Mouse (Mus musculus) C2C12 (cell line): Measurements from ENCODE around the gene Arpc1a.

Source experiments
- CEBPB ChIP-seq: IDR thresholded peaks from one replicate; pipeline ENCODE4 v1.6.1; 2011; ENCODE audit warnings: low read depth, mild to moderate bottlenecking, control low read depth, moderate library complexity
- CTCF ChIP-seq: IDR thresholded peaks from one replicate; pipeline ENCODE4 v1.5.1; 2011; ENCODE audit not compliant: control insufficient read depth, insufficient read depth, insufficient read length
- FOSL1 ChIP-seq: IDR thresholded peaks from one replicate; pipeline ENCODE4 v1.8.0; 2011; ENCODE audit warnings: mild to moderate bottlenecking, low read length; ENCODE audit not compliant: poor library complexity, insufficient read depth, severe bottlenecking
- MAX ChIP-seq: IDR thresholded peaks from one replicate; pipeline ENCODE4 v1.6.1; 2011; ENCODE audit warnings: mild to moderate bottlenecking, control low read depth
- MYOD1 ChIP-seq: IDR thresholded peaks from one replicate; pipeline ENCODE4 v1.6.1; 2011; ENCODE audit warnings: low read depth; ENCODE audit not compliant: control insufficient read depth, insufficient read length
- USF1 ChIP-seq: IDR thresholded peaks from one replicate; pipeline ENCODE4 v1.6.1; 2011; ENCODE audit warnings: low read depth, mild to moderate bottlenecking, control low read depth, moderate library complexity

- TF ChIP-seq CTCF, result no peak
- no peak for TF ChIP-seq MYOD1
- no peak for TF ChIP-seq USF1
- no peak for TF ChIP-seq CEBPB
- no peak for TF ChIP-seq MAX
- no peak for TF ChIP-seq FOSL1
Observed at GRCm38 (mm10) chr5:145118461-145118860, 34.8 kb downstream of the Arpc1a start.
